Mouse (Mus musculus) spleen, adult 12 weeks (tissue): ENCODE data around the gene Pou3f3.

Experiments
- DNase-seq: peaks from one replicate; pipeline ENCODE4 v3.0.0; 2022; ENCODE audit warnings: low spot score

Pou3f3 gene

GRCm38 (mm10) chr1:42695578-42695915 is at the start of gene Pou3f3:
TSS of gene Pou3f3 (plus strand) at chr1:42695768.
- DNase-seq, result no peak

- no peak for DNase-seq
Measured at GRCm38 (mm10) chr1:42648366-42648935, 47.1 kb upstream of the Pou3f3 start.

GRCm38 (mm10) chr1:42651461-42651860 is 44.1 kb upstream of the Pou3f3 start:
- DNase-seq, result no peak

GRCm38 (mm10) chr1:42667546-42667945 is 28.0 kb upstream of the Pou3f3 start:
- no peak for DNase-seq

- DNase-seq, result no peak
Measured at GRCm38 (mm10) chr1:42680673-42681072, 14.9 kb upstream of the Pou3f3 start.

- no peak for DNase-seq
Measured at GRCm38 (mm10) chr1:42681762-42682161, 13.8 kb upstream of the Pou3f3 start.

- no peak for DNase-seq
Measured at GRCm38 (mm10) chr1:42683861-42684260, 11.7 kb upstream of the Pou3f3 start.

GRCm38 (mm10) chr1:42684345-42684744 is 11.2 kb upstream of the Pou3f3 start:
- no peak for DNase-seq

GRCm38 (mm10) chr1:42684783-42685182 is 10.8 kb upstream of the Pou3f3 start:
- no peak for DNase-seq

GRCm38 (mm10) chr1:42685321-42685960 is 10.1 kb upstream of the Pou3f3 start:
- DNase-seq, result no peak

GRCm38 (mm10) chr1:42686194-42687131 is 9.1 kb upstream of the Pou3f3 start:
- no peak for DNase-seq

- DNase-seq, result no peak
Measured at GRCm38 (mm10) chr1:42687271-42687670, 8.3 kb upstream of the Pou3f3 start.

- no peak for DNase-seq
Measured at GRCm38 (mm10) chr1:42687756-42688540, 7.6 kb upstream of the Pou3f3 start.

GRCm38 (mm10) chr1:42688541-42689125 is 6.9 kb upstream of the Pou3f3 start:
- DNase-seq, result no peak

GRCm38 (mm10) chr1:42690024-42690575 is 5.5 kb upstream of the Pou3f3 start:
- DNase-seq, result no peak

GRCm38 (mm10) chr1:42691202-42692170 is 4.1 kb upstream of the Pou3f3 start:
- DNase-seq, result no peak

- DNase-seq, result no peak
Measured at GRCm38 (mm10) chr1:42692221-42692620, 3.3 kb upstream of the Pou3f3 start.

GRCm38 (mm10) chr1:42693101-42693715 is 2.4 kb upstream of the Pou3f3 start:
- no peak for DNase-seq

GRCm38 (mm10) chr1:42693852-42694251 is 1.7 kb upstream of the Pou3f3 start:
- no peak for DNase-seq

GRCm38 (mm10) chr1:42694290-42694664 is 1.3 kb upstream of the Pou3f3 start:
- DNase-seq, result no peak
